Mouse (Mus musculus) layer of hippocampus, adult 9-10 months (tissue): ENCODE results near the gene Gk5.

ENCODE experiments used
- DNase-seq: peaks from one replicate; pipeline ENCODE4 v3.0.0; 2022; ENCODE audit warnings: low spot score

The Gk5 gene

DNA sequence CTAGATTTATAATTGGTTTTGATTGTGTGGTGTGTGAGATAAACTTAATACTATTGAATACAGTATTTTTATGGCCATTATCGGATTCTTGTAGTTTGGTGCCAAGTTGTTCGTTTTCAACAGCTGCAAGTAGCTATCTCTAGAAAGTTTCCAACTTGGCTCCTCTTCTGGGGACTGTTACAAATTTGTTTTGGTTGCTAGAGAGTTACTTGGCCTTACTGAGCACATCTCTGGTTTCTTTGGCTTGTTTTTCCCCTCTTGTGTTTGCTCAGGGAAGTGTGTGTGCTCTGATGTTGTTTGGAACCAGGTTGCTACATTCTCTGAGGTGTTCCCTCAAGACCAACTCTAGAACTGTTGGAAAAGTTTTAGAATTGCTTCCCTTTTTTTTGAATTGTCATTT, 104.1 kb downstream of the Gk5 start:
- no peak for DNase-seq

DNA sequence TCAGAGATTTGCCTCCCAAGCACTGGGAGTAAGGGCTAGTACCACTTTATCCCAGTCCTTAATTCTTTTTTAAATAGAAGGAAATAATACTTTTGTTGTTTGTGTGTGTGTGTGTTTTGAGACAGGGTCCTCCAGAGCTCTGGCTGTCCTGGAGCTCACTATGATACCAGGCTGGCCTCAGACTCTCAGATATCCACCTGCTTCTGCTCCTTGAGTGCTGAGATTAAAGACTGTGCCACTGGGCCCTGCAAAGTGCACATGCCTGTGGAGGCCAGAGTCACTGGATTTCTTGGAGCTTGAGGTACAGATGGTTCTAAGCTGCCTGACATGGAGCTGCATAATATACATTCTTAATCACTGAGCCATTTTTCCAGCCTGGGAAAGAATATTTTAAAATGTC, 109.1 kb downstream of the Gk5 start:
- no peak for DNase-seq

DNA sequence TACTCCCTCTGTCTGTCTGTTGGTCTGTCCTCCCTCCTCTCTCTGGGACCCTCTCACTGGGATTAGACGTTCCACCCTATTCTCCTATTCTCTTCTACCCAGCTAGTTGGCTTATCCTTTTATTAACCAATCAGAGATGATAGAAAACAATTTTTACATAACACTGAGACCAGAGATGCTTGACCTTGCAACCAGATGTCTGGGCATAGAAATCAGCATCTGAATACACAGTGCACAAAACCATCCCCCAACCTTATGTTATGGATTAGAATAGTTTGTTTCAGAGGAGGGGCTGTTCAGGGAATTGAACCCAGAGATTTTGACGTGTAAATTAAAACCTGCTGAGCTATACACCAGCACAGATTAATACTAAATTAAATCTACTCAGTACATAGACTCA, 111.1 kb downstream of the Gk5 start:
- no peak for DNase-seq
